Mouse (Mus musculus): ENCODE results near the gene Akr1c12. TPM values are rescaled to one million over a fixed set of nuclear protein-coding genes. Genes with fewer than 3 reads are reported as not detected.
A peak's percentile ranks its signal among the peaks of the same experiment; 100 is the strongest.

Gene Akr1c12
- polyA plus RNA-seq (2015; fragmentation: Nextera tagmentation; extraction: Ambion mirVana), result 30.8 and 36.6 TPM in 2 replicates

DNA sequence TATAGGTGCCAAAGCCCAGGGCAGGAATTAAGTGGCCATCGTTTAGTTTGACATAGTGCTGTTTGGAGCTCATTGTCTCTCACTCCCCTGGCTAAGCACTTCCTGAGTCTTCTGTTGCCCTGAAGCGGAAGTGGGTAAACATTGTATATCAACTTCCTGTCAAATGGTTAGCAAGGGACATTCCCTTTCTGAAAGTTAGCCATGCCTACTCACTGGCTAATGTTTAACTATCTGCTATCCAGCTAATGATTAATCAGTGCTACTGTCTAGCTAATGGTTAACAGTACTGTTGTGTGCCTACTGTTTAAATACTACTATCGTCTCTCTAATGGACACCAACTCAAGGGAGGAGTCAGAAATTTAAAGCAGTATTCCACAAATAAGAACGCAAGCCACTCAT lies at the start of gene Akr1c12:
Gene Akr1c12, minus strand, starts transcription at position 150 of the 400 bp plus-strand sequence.
- Histone ChIP-seq H3K4me3 (ENCODE audit: low read depth, low read length) (peak within 1 kb of the TSS; percentile 32), H3K27ac (ENCODE audit: low read depth) (no peak within 1 kb of the TSS), H3K4me2 (ENCODE audit: low read depth, low read length) (peak within 1 kb of the TSS; percentile 49), H3K27me3 (ENCODE audit: insufficient read depth, low read length) (no peaks in the 10 kb centered on the region), H3K9me3 (ENCODE audit: low read length) (no peaks in the 10 kb centered on the region), H3K36me3 (replicated peaks; ENCODE audit: insufficient read depth, low read length) (no peaks in the 10 kb centered on the region), H3K4me1 (ENCODE audit: insufficient read depth) (peaks cover 2% of the 10 kb centered on the region; the same call in 1 of the 2 replicates), H3K9ac (replicated peaks) (no peak within 1 kb of the TSS)
- ATAC-seq (peak; percentile 98), DNase-seq (no peak)
- TF ChIP-seq CTCF (IDR thresholded peaks at IDR 0.05; ENCODE audit: low read depth) (no peak), EP300 (IDR thresholded peaks at IDR 0.05; ENCODE audit: low read depth) (no peak)
- WGBS (ENCODE audit: insufficient replicate concordance), result 33% methylated on average over 4 of the region's 4 CpGs

DNA sequence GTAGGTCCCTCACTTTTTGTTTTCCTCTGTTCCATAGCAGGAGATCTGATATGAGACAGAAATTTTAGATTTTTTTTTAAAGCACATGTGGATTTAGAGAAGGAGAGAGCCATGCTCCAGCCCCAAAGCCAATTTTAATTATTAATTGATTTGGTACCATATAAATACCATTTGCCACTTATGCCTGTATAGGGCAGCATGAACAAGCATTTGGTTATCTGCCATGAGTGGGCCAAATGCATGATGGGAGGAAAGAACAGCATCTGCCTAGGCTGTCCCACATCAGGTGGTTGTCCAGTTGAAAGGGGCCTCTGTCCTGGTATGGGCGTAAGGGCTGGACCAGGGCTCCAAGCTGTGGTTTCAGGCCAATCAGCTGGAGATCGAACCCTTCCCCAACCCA lies 39.5 kb upstream of the Akr1c12 start:
- 70% methylated on average over 2 of the region's 2 CpGs for WGBS (ENCODE audit: insufficient replicate concordance)
- H3K4me1 ChIP-seq (ENCODE audit: insufficient read depth), result no peaks in the 10 kb centered on the region
- H3K9ac ChIP-seq (replicated peaks), result no peak overlapping the region
- TF ChIP-seq EP300 (IDR thresholded peaks at IDR 0.05; ENCODE audit: low read depth) (no peak), CTCF (IDR thresholded peaks at IDR 0.05; ENCODE audit: low read depth) (no peak)
- H3K4me3 ChIP-seq (ENCODE audit: low read depth, low read length), result no peak overlapping the region
- H3K36me3 ChIP-seq (replicated peaks; ENCODE audit: insufficient read depth, low read length), result no peaks in the 10 kb centered on the region
- H3K9me3 ChIP-seq (ENCODE audit: low read length), result no peaks in the 10 kb centered on the region
- H3K27me3 ChIP-seq (ENCODE audit: insufficient read depth, low read length), result no peaks in the 10 kb centered on the region
- ATAC-seq, result no peak
- DNase-seq, result no peak
- no peak overlapping the region for H3K27ac ChIP-seq (ENCODE audit: low read depth)
- H3K4me2 ChIP-seq (ENCODE audit: low read depth, low read length), result no peak overlapping the region

DNA sequence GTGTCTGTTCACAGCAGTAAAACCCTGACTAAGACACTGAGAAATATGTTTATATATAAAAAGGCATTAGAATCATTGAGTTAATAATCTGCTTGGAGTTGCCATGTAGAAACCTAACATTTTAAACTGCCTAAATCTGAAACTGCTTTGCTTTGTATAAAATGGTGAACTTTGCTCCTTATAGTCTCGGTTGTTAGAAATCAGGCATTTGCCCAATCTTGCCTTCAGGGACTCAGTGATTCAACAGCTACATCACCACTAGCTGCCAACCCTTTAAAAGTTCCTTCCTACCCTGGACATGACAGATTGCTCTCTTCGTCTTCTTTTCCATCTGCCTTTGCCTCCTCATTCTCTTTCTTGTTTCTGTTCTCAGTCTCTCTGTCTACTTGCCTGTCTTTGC lies 34.7 kb upstream of the Akr1c12 start:
- ATAC-seq, result no peak
- no peak for DNase-seq
- Histone ChIP-seq H3K27ac (ENCODE audit: low read depth) (no peak overlapping the region), H3K4me1 (ENCODE audit: insufficient read depth) (no peaks in the 10 kb centered on the region), H3K36me3 (replicated peaks; ENCODE audit: insufficient read depth, low read length) (no peaks in the 10 kb centered on the region), H3K27me3 (ENCODE audit: insufficient read depth, low read length) (no peaks in the 10 kb centered on the region), H3K4me3 (ENCODE audit: low read depth, low read length) (no peak overlapping the region), H3K9ac (replicated peaks) (no peak overlapping the region), H3K4me2 (ENCODE audit: low read depth, low read length) (no peak overlapping the region), H3K9me3 (ENCODE audit: low read length) (no peaks in the 10 kb centered on the region)
- 77% methylated on average over 2 of the region's 2 CpGs for WGBS (ENCODE audit: insufficient replicate concordance)
- TF ChIP-seq CTCF (IDR thresholded peaks at IDR 0.05; ENCODE audit: low read depth) (no peak), EP300 (IDR thresholded peaks at IDR 0.05; ENCODE audit: low read depth) (no peak)

DNA sequence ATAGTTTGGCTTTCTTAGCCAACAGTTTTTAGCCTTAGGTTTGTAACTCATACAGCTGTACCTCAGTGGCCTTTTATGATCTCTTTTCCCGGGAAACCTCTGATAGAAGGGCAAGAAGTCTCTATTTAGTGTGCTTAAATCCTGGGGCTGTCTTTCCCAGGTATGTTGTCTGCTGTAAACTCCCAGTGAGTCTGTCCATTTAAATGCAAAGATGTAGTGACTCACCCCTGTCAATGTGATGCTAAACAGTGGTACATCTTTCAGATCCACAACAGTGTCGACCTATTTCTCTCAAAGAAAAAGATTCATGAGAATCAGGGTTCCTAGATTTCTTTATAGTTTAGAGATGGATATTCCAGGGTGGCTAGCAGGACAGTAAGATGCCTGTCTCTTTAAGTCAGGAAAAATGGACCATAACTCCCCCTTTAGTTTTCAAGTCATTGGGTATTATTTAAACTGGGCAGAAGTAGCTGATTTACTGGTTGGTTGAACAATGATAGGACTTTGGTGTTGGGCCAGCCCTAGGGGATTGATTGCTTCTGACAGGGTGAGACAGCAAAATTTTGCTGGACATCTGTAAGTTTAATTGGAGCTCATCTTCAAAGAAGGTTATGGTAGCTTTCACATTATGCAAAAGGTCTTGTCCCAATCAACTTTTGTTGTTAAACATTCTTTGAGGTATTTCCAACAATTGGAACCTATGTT lies 25.8 kb upstream of the Akr1c12 start:
- Histone ChIP-seq H3K27ac (ENCODE audit: low read depth) (no peak overlapping the region), H3K36me3 (replicated peaks; ENCODE audit: insufficient read depth, low read length) (no peaks in the 10 kb centered on the region), H3K9ac (replicated peaks) (no peak overlapping the region), H3K4me1 (ENCODE audit: insufficient read depth) (no peaks in the 10 kb centered on the region), H3K4me2 (ENCODE audit: low read depth, low read length) (no peak overlapping the region), H3K4me3 (ENCODE audit: low read depth, low read length) (no peak overlapping the region), H3K9me3 (ENCODE audit: low read length) (no peaks in the 10 kb centered on the region), H3K27me3 (ENCODE audit: insufficient read depth, low read length) (no peaks in the 10 kb centered on the region)
- no peak for DNase-seq
- ATAC-seq, result no peak
- TF ChIP-seq CTCF (IDR thresholded peaks at IDR 0.05; ENCODE audit: low read depth), result no peak
- no peak for TF ChIP-seq EP300 (IDR thresholded peaks at IDR 0.05; ENCODE audit: low read depth)
- WGBS (ENCODE audit: insufficient replicate concordance), result 43% methylated on average over 2 of the region's 2 CpGs

DNA sequence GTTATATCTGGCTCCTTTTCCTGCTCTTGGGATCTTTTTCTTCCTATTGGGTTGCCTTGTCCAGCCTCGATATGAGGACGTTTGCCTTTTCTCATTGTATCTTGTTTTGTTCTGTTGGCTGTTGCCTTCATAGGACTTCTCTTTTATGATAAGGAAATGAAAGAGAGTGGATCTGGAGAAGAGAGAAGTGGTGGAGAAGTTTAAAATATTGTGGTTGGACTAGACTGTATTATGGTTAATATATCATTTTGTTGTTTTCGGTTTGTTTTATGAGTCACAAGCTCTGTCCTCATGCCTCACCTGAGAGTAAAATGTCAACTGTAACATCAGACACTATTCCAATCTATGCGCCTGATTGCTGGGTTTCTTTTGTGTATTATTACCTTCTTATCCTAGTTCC lies 17.8 kb upstream of the Akr1c12 start:
- no peak overlapping the region for H3K4me3 ChIP-seq (ENCODE audit: low read depth, low read length)
- no peak overlapping the region for H3K9ac ChIP-seq (replicated peaks)
- 78% methylated on average over 4 of the region's 4 CpGs for WGBS (ENCODE audit: insufficient replicate concordance)

DNA sequence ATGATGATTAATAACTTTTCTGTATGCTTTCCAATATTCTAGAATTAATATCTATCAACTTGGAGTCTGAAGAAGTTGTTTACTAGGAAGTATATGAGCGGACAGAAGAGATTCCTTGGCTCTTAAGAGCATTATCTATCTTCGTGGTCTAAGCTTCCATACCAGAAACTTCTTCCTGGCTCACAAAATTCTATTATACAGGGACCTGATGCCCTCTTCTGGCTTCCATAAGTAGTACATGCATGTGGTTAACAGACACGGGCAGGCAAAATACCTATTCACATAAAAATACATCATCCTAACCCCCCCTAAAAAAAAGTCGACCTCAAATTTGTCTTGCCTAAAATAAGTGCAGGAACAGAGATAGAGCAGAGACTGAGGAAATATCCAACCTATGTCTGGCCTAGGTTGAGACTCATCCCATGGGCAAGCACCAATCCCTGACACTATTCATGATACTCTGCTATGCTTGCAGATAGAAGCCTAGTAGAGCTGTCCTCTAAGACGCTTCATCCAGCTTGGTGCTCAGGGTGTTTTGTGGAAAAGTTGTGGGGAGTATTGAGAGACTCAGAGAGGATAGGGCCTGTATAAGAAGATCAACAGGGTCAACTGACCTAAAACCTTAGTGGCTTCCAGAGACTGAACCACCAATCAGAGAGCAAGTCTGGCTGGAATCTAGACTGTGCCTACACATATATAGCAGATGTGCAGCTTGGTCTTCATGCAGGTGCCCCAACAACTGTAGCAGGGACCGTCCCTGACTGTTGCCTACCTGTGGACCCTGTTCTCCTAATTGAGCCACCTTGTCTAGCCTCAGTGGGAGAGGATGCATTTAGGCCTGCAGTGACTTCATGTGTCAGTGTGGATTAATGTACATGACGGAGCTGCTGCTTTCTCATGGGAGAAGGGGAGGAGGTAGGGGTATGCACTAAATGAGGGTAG lies 2.5 kb upstream of the Akr1c12 start:
- Histone ChIP-seq H3K9me3 (ENCODE audit: low read length) (no peaks in the 10 kb centered on the region), H3K4me1 (ENCODE audit: insufficient read depth) (peaks cover 2% of the 10 kb centered on the region; the same call in 1 of the 2 replicates), H3K9ac (replicated peaks) (no peak overlapping the region), H3K4me3 (ENCODE audit: low read depth, low read length) (no peak overlapping the region), H3K4me2 (ENCODE audit: low read depth, low read length) (no peak overlapping the region), H3K27ac (ENCODE audit: low read depth) (no peak overlapping the region), H3K27me3 (ENCODE audit: insufficient read depth, low read length) (no peaks in the 10 kb centered on the region), H3K36me3 (replicated peaks; ENCODE audit: insufficient read depth, low read length) (no peaks in the 10 kb centered on the region)
- peak; percentile 22 for DNase-seq
- WGBS (ENCODE audit: insufficient replicate concordance), result 31% methylated on average over 7 of the region's 7 CpGs
- TF ChIP-seq CTCF (IDR thresholded peaks at IDR 0.05; ENCODE audit: low read depth) (peak; percentile 64), EP300 (IDR thresholded peaks at IDR 0.05; ENCODE audit: low read depth) (no peak)
- ATAC-seq, result no peak

More for the DNA sequence above, 17.8 kb upstream of the Akr1c12 start:
- Histone ChIP-seq H3K27ac (ENCODE audit: low read depth) (no peak overlapping the region), H3K27me3 (ENCODE audit: insufficient read depth, low read length) (no peaks in the 10 kb centered on the region), H3K9me3 (ENCODE audit: low read length) (no peaks in the 10 kb centered on the region), H3K4me1 (ENCODE audit: insufficient read depth) (no peaks in the 10 kb centered on the region), H3K36me3 (replicated peaks; ENCODE audit: insufficient read depth, low read length) (no peaks in the 10 kb centered on the region), H3K4me2 (ENCODE audit: low read depth, low read length) (no peak overlapping the region)
- TF ChIP-seq EP300 (IDR thresholded peaks at IDR 0.05; ENCODE audit: low read depth) (no peak), CTCF (IDR thresholded peaks at IDR 0.05; ENCODE audit: low read depth) (no peak)
- ATAC-seq, result no peak
- DNase-seq, result no peak

All from liver, postnatal 0 days (tissue).